Mouse (Mus musculus): Measurements from ENCODE around the gene Rbfox3.

DNA sequence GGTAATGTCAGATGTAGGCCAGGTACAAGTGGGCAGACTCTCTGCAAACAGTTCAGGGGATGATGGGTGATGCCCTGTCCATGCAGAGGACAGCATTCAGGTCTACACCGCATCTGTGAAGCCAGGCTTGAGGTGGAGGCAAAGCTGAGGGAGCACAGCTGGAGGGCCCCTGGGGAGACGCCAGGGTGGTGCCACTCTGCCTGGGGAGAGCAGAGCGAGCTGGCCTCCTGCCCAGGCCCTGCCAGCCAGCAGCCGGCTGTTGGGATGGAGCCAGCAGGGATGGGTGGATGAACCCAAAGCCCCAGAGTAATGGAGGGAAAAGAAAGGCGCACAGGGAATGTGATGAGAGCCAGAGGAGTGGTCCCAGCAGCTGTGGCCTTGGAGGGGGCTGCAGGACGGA is 399.5 kb downstream of the Rbfox3 start:
- TF ChIP-seq CTCF (IDR thresholded peaks at IDR 0.05; ENCODE audit: low read depth, low read length) (no peak), POLR2A (IDR thresholded peaks at IDR 0.05; ENCODE audit: borderline replicate concordance, low read depth, low read length) (no peak)

Data from bone marrow macrophage, adult 2 months (primary cell).